Mouse (Mus musculus): ENCODE results near the gene Cyp2d22.

GRCm38 (mm10) chr15:82404163-82404562 is 24.1 kb upstream of the Cyp2d22 start:
- no peak for TF ChIP-seq CTCF (IDR thresholded peaks at IDR 0.05; ENCODE audit: low read depth, low read length)
- TF ChIP-seq POLR2AphosphoS5 (IDR thresholded peaks at IDR 0.05; ENCODE audit: insufficient replicate concordance, low read depth, low read length): no peak
- no peak for TF ChIP-seq GATA2 (IDR thresholded peaks at IDR 0.05; ENCODE audit: borderline replicate concordance, low read depth, low read length)
- TF ChIP-seq GATA1 (IDR thresholded peaks at IDR 0.05; ENCODE audit: borderline replicate concordance, low read length): no peak
- no peak for TF ChIP-seq TAL1 (conservative IDR thresholded peaks at IDR 0.05; ENCODE audit: low read depth, low read length)

Data from G1E (cell line).